Mouse (Mus musculus) kidney, adult 2 months (tissue): Measurements from ENCODE around the gene Rpl18. TPM values are rescaled to one million over a fixed set of nuclear protein-coding genes. Genes with fewer than 3 reads are reported as not detected.

ENCODE experiments used
- DNase-seq: peaks from one replicate; pipeline ENCODE4 v3.0.0; 2021
- H3K27ac ChIP-seq: fragments of 200-500 bp; 2 replicates; pipeline ENCODE4 v1.5.1; 2012; ENCODE audit warnings: low read depth, low read length, control low read depth, inconsistent platforms; ENCODE audit not compliant: insufficient read depth
- H3K27me3 ChIP-seq: fragments of 200-500 bp; replicated peaks from 2 replicates; pipeline ENCODE4 v1.6.1; 2012; ENCODE audit warnings: mild to moderate bottlenecking, moderate library complexity, low read length, inconsistent platforms; ENCODE audit not compliant: control insufficient read depth, insufficient read depth
- H3K36me3 ChIP-seq: fragments of 200-500 bp; 2 replicates; pipeline ENCODE4 v1.6.1; 2012; ENCODE audit warnings: mild to moderate bottlenecking, moderate library complexity, low read length, inconsistent platforms; ENCODE audit not compliant: control insufficient read depth, insufficient read depth
- H3K4me1 ChIP-seq: fragments of 200-500 bp; 2 replicates; pipeline ENCODE4 v1.6.1; 2011; ENCODE audit warnings: low read length; ENCODE audit not compliant: control insufficient read depth, insufficient read depth
- H3K4me3 ChIP-seq: fragments of 200-500 bp; 2 replicates; pipeline ENCODE4 v1.5.1; 2011; ENCODE audit warnings: mild to moderate bottlenecking, low read depth, low read length, control low read depth; ENCODE audit not compliant: insufficient read depth
- CTCF ChIP-seq: fragments of 200-500 bp; conservative IDR thresholded peaks from 2 replicates; pipeline ENCODE4 v1.5.1; 2011; ENCODE audit warnings: low read depth, mild to moderate bottlenecking, control low read depth, low read length, moderate library complexity, mixed read lengths; ENCODE audit not compliant: insufficient read depth, insufficient read length
- POLR2A ChIP-seq: fragments of 200-500 bp; IDR thresholded peaks from one replicate; pipeline ENCODE4 v1.6.1; 2011; ENCODE audit warnings: low read depth, low read length, control low read depth
- WGBS: fragments of 180-500 bp; shearing (Covaris S2); methylation state at CpG from one replicate; pipeline ENCODE4 v1.1.7; 2018; 5-methylcytosine and 5-hydroxymethylcytosine counted together
- polyA plus RNA-seq: library from polyadenylated mRNA; depleted of rRNA; stranded (reverse); fragments of >200 nt; gene quantifications from 2 replicates; pipeline ENCODE4 v1.2.3, GENCODE M21; 2012

The Rpl18 gene
- polyA plus RNA-seq, 1 experiment = 955 TPM

GRCm38 (mm10) chr7:45718331-45718730, 3.1 kb downstream of the Rpl18 start:
- no peak for DNase-seq
- TF ChIP-seq POLR2A (no peak), CTCF (no peak)
- Histone ChIP-seq H3K36me3 (peaks cover under 1% of the 10 kb centered on the region; the same call in 1 of the 2 replicates), H3K27ac (peak overlapping the region; percentile 69), H3K27me3 (no peaks in the 10 kb centered on the region), H3K4me3 (peak overlapping the region; percentile 90), H3K4me1 (peaks cover 20% of the 10 kb centered on the region)
- WGBS = under 1% methylated on average over 20 of the region's 20 CpGs

GRCm38 (mm10) chr7:45719180-45719579, 3.9 kb downstream of the Rpl18 start:
- H3K36me3 ChIP-seq = no peaks in the 10 kb centered on the region; the same call in 1 of the 2 replicates
- no peak overlapping the region for H3K27ac ChIP-seq
- 76% methylated on average over 10 of the region's 10 CpGs for WGBS
- H3K4me3 ChIP-seq = no peak overlapping the region
- TF ChIP-seq POLR2A (no peak), CTCF (no peak)
- no peak for DNase-seq
- H3K4me1 ChIP-seq = peaks cover 14% of the 10 kb centered on the region
- no peaks in the 10 kb centered on the region for H3K27me3 ChIP-seq

- H3K4me3 ChIP-seq = no peak overlapping the region
- TF ChIP-seq POLR2A (no peak), CTCF (no peak)
- WGBS = 79% methylated on average over 16 of the region's 16 CpGs
- H3K27me3 ChIP-seq = no peaks in the 10 kb centered on the region
- DNase-seq = no peak
- H3K36me3 ChIP-seq = no peaks in the 10 kb centered on the region; the same call in 1 of the 2 replicates
- H3K27ac ChIP-seq = no peak overlapping the region
- peaks cover 11% of the 10 kb centered on the region for H3K4me1 ChIP-seq
Measured at GRCm38 (mm10) chr7:45719738-45720412, 4.6 kb downstream of the Rpl18 start.

GRCm38 (mm10) chr7:45720413-45721233, 5.4 kb downstream of the Rpl18 start, which contains the start of gene Fam83e:
TSS of gene Fam83e (plus strand) at chr7:45721212.
- 67% methylated on average over 14 of the region's 14 CpGs for WGBS
- Histone ChIP-seq H3K36me3 (no peaks in the 10 kb centered on the region; the same call in 1 of the 2 replicates), H3K4me3 (no peak within 1 kb of the TSS), H3K27ac (no peak within 1 kb of the TSS), H3K27me3 (no peaks in the 10 kb centered on the region), H3K4me1 (peaks cover 9% of the 10 kb centered on the region)
- DNase-seq = no peak
- TF ChIP-seq POLR2A = no peak
- TF ChIP-seq CTCF = no peak

GRCm38 (mm10) chr7:45721234-45721571, 5.9 kb downstream of the Rpl18 start:
- Histone ChIP-seq H3K4me1 (0 out of 2 replicates have a peak, but pooled peaks cover 4% of the 10 kb centered on the region), H3K27me3 (no peaks in the 10 kb centered on the region), H3K27ac (no peak overlapping the region), H3K4me3 (no peak overlapping the region), H3K36me3 (no peaks in the 10 kb centered on the region; the same call in 1 of the 2 replicates)
- 71% methylated on average over 7 of the region's 7 CpGs for WGBS
- DNase-seq = no peak
- TF ChIP-seq CTCF (no peak), POLR2A (no peak)

- Histone ChIP-seq H3K27ac (no peak overlapping the region), H3K36me3 (no peaks in the 10 kb centered on the region; the same call in 1 of the 2 replicates), H3K4me1 (0 out of 2 replicates have a peak, but pooled peaks cover 4% of the 10 kb centered on the region), H3K27me3 (no peaks in the 10 kb centered on the region), H3K4me3 (no peak overlapping the region)
- 68% methylated on average over 13 of the region's 13 CpGs for WGBS
- TF ChIP-seq POLR2A (no peak), CTCF (no peak)
- no peak for DNase-seq
Measured at GRCm38 (mm10) chr7:45721642-45722347, 6.5 kb downstream of the Rpl18 start.

- Histone ChIP-seq H3K4me3 (no peak overlapping the region), H3K36me3 (no peaks in the 10 kb centered on the region; the same call in 1 of the 2 replicates), H3K27me3 (no peaks in the 10 kb centered on the region), H3K4me1 (0 out of 2 replicates have a peak, but pooled peaks cover 4% of the 10 kb centered on the region), H3K27ac (no peak overlapping the region)
- DNase-seq = no peak
- 64% methylated on average over 13 of the region's 13 CpGs for WGBS
- TF ChIP-seq CTCF (no peak), POLR2A (no peak)
Measured at GRCm38 (mm10) chr7:45722348-45722713, 7.1 kb downstream of the Rpl18 start.
